24 mouse cellular contexts compared by ENCODE assay signal in genomic region chr17:65717658-65718199, GRCm38 (mm10). TPM values are rescaled to one million over a fixed set of nuclear protein-coding genes. Genes with fewer than 3 reads are reported as not detected.
DNase-seq lines count a peak whose midpoint lies in the region; ATAC-seq and TF ChIP-seq lines count a peak whose summit lies in the region.
"Had no signal": no experiment of that assay in that cellular context is flagged by ENCODE, and none has a peak within 500 bp of the region (broad histone marks: within the 10 kb centered on the region; RNA-seq: fewer than 3 reads in every experiment).

No protein-coding gene starts in this region.

- no peak for ATAC-seq in heart, embryonic 12.5 days (ENCODE audit: insufficient number of reproducible peaks, low FRiP score)
- ATAC-seq in intestine, embryonic 16.5 days = peak; percentile 73

- peaks cover 19% of the 10 kb centered on the region for H3K36me3 ChIP-seq in heart, embryonic 12.5 days
- H3K36me3 ChIP-seq in E14TG2a.4 (ENCODE audit: insufficient read depth, low read length) = peaks cover 12% of the 10 kb centered on the region; the same call in 1 of the 2 replicates
- H3K36me3 ChIP-seq in intestine, embryonic 16.5 days (ENCODE audit: control insufficient read depth, insufficient read depth, low read length) = no peaks in the 10 kb centered on the region; the same call in 1 of the 2 replicates
- H3K36me3 ChIP-seq: stomach, embryonic 15.5 days had no signal

- WGBS in heart, embryonic 12.5 days = 69% methylated on average over 4 of the region's 4 CpGs
- 72% methylated on average over 4 of the region's 4 CpGs for WGBS in intestine, embryonic 16.5 days

- H3K4me1 ChIP-seq in heart, embryonic 12.5 days (replicated peaks) = no peaks in the 10 kb centered on the region
- peaks cover 41% of the 10 kb centered on the region for H3K4me1 ChIP-seq in E14TG2a.4 (replicated peaks; ENCODE audit: low read depth, low read length)
- no peaks in the 10 kb centered on the region for H3K4me1 ChIP-seq in intestine, embryonic 16.5 days (ENCODE audit: control insufficient read depth, insufficient read depth, low read length)
- H3K4me1 ChIP-seq: forebrain, embryonic 12.5 days; heart, embryonic 15.5 days; hindbrain, embryonic 13.5 days; kidney, embryonic 15.5 days; limb, embryonic 15.5 days; neural tube, embryonic 13.5 days; stomach, embryonic 15.5 days had no signal

- no peaks in the 10 kb centered on the region for H3K27me3 ChIP-seq in heart, embryonic 12.5 days (replicated peaks)
- no peaks in the 10 kb centered on the region for H3K27me3 ChIP-seq in E14TG2a.4 (ENCODE audit: insufficient read depth, low read length)
- H3K27me3 ChIP-seq in intestine, embryonic 16.5 days (replicated peaks; ENCODE audit: control insufficient read depth, insufficient read depth, low read length) = no peaks in the 10 kb centered on the region
- H3K27me3 ChIP-seq: forebrain, embryonic 12.5 days; heart, embryonic 15.5 days; hindbrain, embryonic 13.5 days; kidney, embryonic 15.5 days; limb, embryonic 15.5 days; neural tube, embryonic 13.5 days; stomach, embryonic 15.5 days had no signal

- H3K4me3 ChIP-seq in heart, embryonic 12.5 days = no peak overlapping the region
- peak overlapping the region; percentile 43 for H3K4me3 ChIP-seq in E14TG2a.4 (replicated peaks; ENCODE audit: low read length)
- no peak overlapping the region for H3K4me3 ChIP-seq in intestine, embryonic 16.5 days (ENCODE audit: low read length)
- H3K4me3 ChIP-seq: forebrain, embryonic 12.5 days; heart, embryonic 15.5 days; hindbrain, embryonic 13.5 days; kidney, embryonic 15.5 days; limb, embryonic 15.5 days; myocyte; neural tube, embryonic 13.5 days; stomach, embryonic 15.5 days had no signal

- no peak for TF ChIP-seq CTCF in E14TG2a.4 (conservative IDR thresholded peaks at IDR 0.05; ENCODE audit: low read length)

- H3K9me3 ChIP-seq in heart, embryonic 12.5 days (replicated peaks) = no peaks in the 10 kb centered on the region
- no peaks in the 10 kb centered on the region for H3K9me3 ChIP-seq in E14TG2a.4 (ENCODE audit: low read length)
- no peaks in the 10 kb centered on the region for H3K9me3 ChIP-seq in intestine, embryonic 16.5 days (ENCODE audit: control insufficient read depth, low read length)
- H3K9me3 ChIP-seq: heart, embryonic 15.5 days; hindbrain, embryonic 13.5 days; kidney, embryonic 15.5 days; limb, embryonic 15.5 days; neural tube, embryonic 13.5 days; stomach, embryonic 15.5 days had no signal

- no peak overlapping the region for H3K4me2 ChIP-seq in heart, embryonic 12.5 days
- no peak overlapping the region for H3K4me2 ChIP-seq in intestine, embryonic 16.5 days (ENCODE audit: low read depth, low read length)
- H3K4me2 ChIP-seq: forebrain, embryonic 12.5 days; heart, embryonic 15.5 days; hindbrain, embryonic 13.5 days; kidney, embryonic 15.5 days; limb, embryonic 15.5 days; neural tube, embryonic 13.5 days; stomach, embryonic 15.5 days had no signal

- DNase-seq in heart, adult 11 months = peak; percentile 96
- peak; percentile 49 for DNase-seq in ZHBTc4 (ENCODE audit: low read depth, low spot score)
- no peak for DNase-seq in left cerebral cortex, adult 8-10 months (ENCODE audit: low spot score in 2 of 2)
- no peak for DNase-seq in right cerebral cortex, postnatal 36 days (ENCODE audit: low spot score in 2 of 2)
- DNase-seq in urinary bladder, postnatal 25 days (ENCODE audit: low spot score) = no peak
- DNase-seq: gastrocnemius, postnatal 36 days; heart, postnatal 36 days; kidney, postnatal 4 days; lung, adult 18-20 months; lung, postnatal 10 days; midbrain, embryonic 14.5 days; retina, postnatal 1 day; thymus, postnatal 36 days had no signal

- H3K9ac ChIP-seq in heart, embryonic 12.5 days = no peak overlapping the region
- no peak overlapping the region for H3K9ac ChIP-seq in intestine, embryonic 16.5 days (ENCODE audit: low read depth, low read length)
- H3K9ac ChIP-seq: forebrain, embryonic 12.5 days; heart, embryonic 15.5 days; hindbrain, embryonic 13.5 days; kidney, embryonic 15.5 days; limb, embryonic 15.5 days; neural tube, embryonic 13.5 days; stomach, embryonic 15.5 days had no signal

- H3K27ac ChIP-seq in heart, embryonic 12.5 days (ENCODE audit: poor library complexity, severe bottlenecking) = no peak overlapping the region
- no peak overlapping the region for H3K27ac ChIP-seq in intestine, embryonic 16.5 days (ENCODE audit: low read length)
- H3K27ac ChIP-seq: forebrain, embryonic 12.5 days; heart, embryonic 15.5 days; hindbrain, embryonic 13.5 days; kidney, embryonic 15.5 days; limb, embryonic 15.5 days; neural tube, embryonic 13.5 days; stomach, embryonic 15.5 days had no signal

RNA-seq across cellular contexts. Expression of gene Rab31, which starts 54.8 kb away (rescaled TPM):
- polyA plus RNA-seq in heart, embryonic 12.5 days (2016; fragmentation: Nextera tagmentation; extraction: Ambion mirVana) = 31.2 and 33.4 TPM in 2 replicates
- polyA plus RNA-seq in intestine, embryonic 16.5 days (2015; fragmentation: Nextera tagmentation; extraction: Ambion mirVana) = 26.8 and 28.0 TPM in 2 replicates
- total RNA-seq in left cerebral cortex, adult 8-10 months (2022) = 10 to 100 TPM; 57.5 to 61.3 (median 58.3) TPM

Comparison
In these comparisons a context has a peak if more than half of its experiments do, and no peak if none do; other contexts are left out.
1. DNase-seq: peak in heart, adult 11 months (single experiment) and ZHBTc4 (single experiment); none in left cerebral cortex, adult 8-10 months (0 of 2), right cerebral cortex, postnatal 36 days (0 of 2) and urinary bladder, postnatal 25 days (single experiment).